ENCODE assay signal across 8 mouse cellular contexts in genomic region chrX:120290011-120290899, GRCm38 (mm10). TPM values are rescaled to one million over a fixed set of nuclear protein-coding genes. Genes with fewer than 3 reads are reported as not detected.
DNase-seq lines count a peak whose midpoint lies in the region; ATAC-seq lines count a peak whose summit lies in the region.

Pcdh11x (plus strand) TSS chrX:120290259.

- peak within 1 kb of the TSS; percentile 48 for H3K4me3 ChIP-seq in embryonic facial prominence, embryonic 15.5 days (replicated peaks)
- peak within 1 kb of the TSS; percentile 56 for H3K4me3 ChIP-seq in hindbrain, embryonic 16.5 days (ENCODE audit: low read length)
- H3K4me3 ChIP-seq in midbrain, embryonic 16.5 days (ENCODE audit: low read depth, low read length): peak within 1 kb of the TSS; percentile 57

- DNase-seq in urinary bladder, postnatal 14 days (ENCODE audit: low spot score): peak; percentile 16
- DNase-seq in urinary bladder, postnatal 10 days (ENCODE audit: low spot score): no peak
- DNase-seq in left cerebral cortex, postnatal 14 days (ENCODE audit: low spot score in 2 of 2): peak; percentile 38 to 62
- DNase-seq in adrenal gland, adult 2 months: no peak
- DNase-seq in spleen, adult 12 weeks (ENCODE audit: low spot score): no peak

- intact Hi-C loops in left cerebral cortex, postnatal 14 days (cut with DNase I): loop anchor here (10.0 kb wide), 1 partner anchor 235 kb away; no protein-coding TSS in a partner anchor

- H3K4me2 ChIP-seq in embryonic facial prominence, embryonic 15.5 days (replicated peaks): peak within 1 kb of the TSS; percentile 70
- peak within 1 kb of the TSS; percentile 85 for H3K4me2 ChIP-seq in hindbrain, embryonic 16.5 days (ENCODE audit: low read length)
- H3K4me2 ChIP-seq in midbrain, embryonic 16.5 days (ENCODE audit: low read length): peak within 1 kb of the TSS; percentile 81

- no peak within 1 kb of the TSS for H3K27ac ChIP-seq in embryonic facial prominence, embryonic 15.5 days (replicated peaks)
- peak within 1 kb of the TSS; percentile 67 for H3K27ac ChIP-seq in hindbrain, embryonic 16.5 days (ENCODE audit: low read depth, low read length)
- no peak within 1 kb of the TSS; the same call in none of the 2 replicates for H3K27ac ChIP-seq in midbrain, embryonic 16.5 days (ENCODE audit: low read length)

- WGBS in embryonic facial prominence, embryonic 15.5 days: 7% methylated on average over 34 of the region's 40 CpGs
- 5% methylated on average over 31 of the region's 40 CpGs for WGBS in hindbrain, embryonic 16.5 days
- WGBS in midbrain, embryonic 16.5 days: 15% methylated on average over 37 of the region's 40 CpGs

- no peaks in the 10 kb centered on the region for H3K36me3 ChIP-seq in embryonic facial prominence, embryonic 15.5 days
- no peaks in the 10 kb centered on the region for H3K36me3 ChIP-seq in hindbrain, embryonic 16.5 days (ENCODE audit: control insufficient read depth, insufficient read depth, low read length)
- no peaks in the 10 kb centered on the region for H3K36me3 ChIP-seq in midbrain, embryonic 16.5 days (ENCODE audit: control insufficient read depth, insufficient read depth, low read length)

- no peaks in the 10 kb centered on the region for H3K9me3 ChIP-seq in embryonic facial prominence, embryonic 15.5 days (replicated peaks)
- H3K9me3 ChIP-seq in hindbrain, embryonic 16.5 days (ENCODE audit: control insufficient read depth, low read length): no peaks in the 10 kb centered on the region
- H3K9me3 ChIP-seq in midbrain, embryonic 16.5 days (replicated peaks; ENCODE audit: control insufficient read depth, low read length, poor library complexity, severe bottlenecking): no peaks in the 10 kb centered on the region

- H3K27me3 ChIP-seq in embryonic facial prominence, embryonic 15.5 days: 0 out of 2 replicates have a peak, but pooled peaks cover 6% of the 10 kb centered on the region
- no peaks in the 10 kb centered on the region for H3K27me3 ChIP-seq in hindbrain, embryonic 16.5 days (replicated peaks; ENCODE audit: control insufficient read depth, insufficient read depth, low read length)
- H3K27me3 ChIP-seq in midbrain, embryonic 16.5 days (ENCODE audit: control insufficient read depth, insufficient read depth, low read depth, low read length): no peaks in the 10 kb centered on the region

- ATAC-seq in embryonic facial prominence, embryonic 15.5 days (ENCODE audit: insufficient number of reproducible peaks, low FRiP score, low TSS enrichment, low read depth): peak; percentile 81
- peak; percentile 88 for ATAC-seq in hindbrain, embryonic 16.5 days
- peak; percentile 81 for ATAC-seq in midbrain, embryonic 16.5 days

- H3K4me1 ChIP-seq in embryonic facial prominence, embryonic 15.5 days: no peaks in the 10 kb centered on the region
- no peaks in the 10 kb centered on the region for H3K4me1 ChIP-seq in hindbrain, embryonic 16.5 days (ENCODE audit: control insufficient read depth, insufficient read depth, low read depth, low read length)
- peaks cover 2% of the 10 kb centered on the region for H3K4me1 ChIP-seq in midbrain, embryonic 16.5 days (ENCODE audit: control insufficient read depth, insufficient read depth, low read length)

- H3K9ac ChIP-seq in embryonic facial prominence, embryonic 15.5 days: 0 out of 2 replicates have a peak within 1 kb of the TSS, but pooled peaks have one; percentile 15
- peak within 1 kb of the TSS; percentile 63 for H3K9ac ChIP-seq in hindbrain, embryonic 16.5 days (ENCODE audit: low read depth, low read length)
- H3K9ac ChIP-seq in midbrain, embryonic 16.5 days (ENCODE audit: low read depth, low read length): peak within 1 kb of the TSS; percentile 66

RNA-seq across cellular contexts. Expression of gene Pcdh11x, which starts in this region (rescaled TPM):
- polyA plus RNA-seq in embryonic facial prominence, embryonic 15.5 days (2015; fragmentation: Nextera tagmentation; extraction: Ambion mirVana): 7.3 and 8.6 TPM in 2 replicates
- 43.5 and 49.9 TPM in 2 replicates for polyA plus RNA-seq in hindbrain, embryonic 16.5 days (2015; fragmentation: Nextera tagmentation; extraction: Ambion mirVana)
- total RNA-seq in left cerebral cortex, postnatal 14 days (2021): 10 to 100 TPM; 30.6 to 36.7 TPM
- polyA plus RNA-seq in midbrain, embryonic 16.5 days (2015; fragmentation: Nextera tagmentation; extraction: Ambion mirVana): 39.5 and 46.1 TPM in 2 replicates
- total RNA-seq in adrenal gland, adult 2 months (2021): under 1 TPM; 0.10 to 0.12 TPM
- polyA plus RNA-seq in adrenal gland, adult 2 months (2012; rRNA removed): 0.10 and 0.30 TPM in 2 replicates

Comparison
In these comparisons a context has a peak if more than half of its experiments do, and no peak if none do; other contexts are left out.
1. RNA of gene Pcdh11x (total RNA-seq): 30.6 to 36.7 TPM in left cerebral cortex, postnatal 14 days; 0.10 to 0.12 TPM in adrenal gland, adult 2 months; every median in the first group is over 10 times any median in the second.
2. DNase-seq: peak in urinary bladder, postnatal 14 days (single experiment) and left cerebral cortex, postnatal 14 days (2 of 2); none in urinary bladder, postnatal 10 days (single experiment), adrenal gland, adult 2 months (single experiment) and spleen, adult 12 weeks (single experiment).
3. H3K9ac ChIP-seq: peak in every context shown above with its lines; median percentile 66 in midbrain, embryonic 16.5 days; 63 in hindbrain, embryonic 16.5 days; 15 in embryonic facial prominence, embryonic 15.5 days.
4. Peak in every context shown above with its lines, with median percentiles within 50 percentile points of each other: ATAC-seq, H3K4me2 ChIP-seq and H3K4me3 ChIP-seq.